Mouse (Mus musculus): ENCODE results near the gene Slc12a6.

Slc12a6 gene

DNA sequence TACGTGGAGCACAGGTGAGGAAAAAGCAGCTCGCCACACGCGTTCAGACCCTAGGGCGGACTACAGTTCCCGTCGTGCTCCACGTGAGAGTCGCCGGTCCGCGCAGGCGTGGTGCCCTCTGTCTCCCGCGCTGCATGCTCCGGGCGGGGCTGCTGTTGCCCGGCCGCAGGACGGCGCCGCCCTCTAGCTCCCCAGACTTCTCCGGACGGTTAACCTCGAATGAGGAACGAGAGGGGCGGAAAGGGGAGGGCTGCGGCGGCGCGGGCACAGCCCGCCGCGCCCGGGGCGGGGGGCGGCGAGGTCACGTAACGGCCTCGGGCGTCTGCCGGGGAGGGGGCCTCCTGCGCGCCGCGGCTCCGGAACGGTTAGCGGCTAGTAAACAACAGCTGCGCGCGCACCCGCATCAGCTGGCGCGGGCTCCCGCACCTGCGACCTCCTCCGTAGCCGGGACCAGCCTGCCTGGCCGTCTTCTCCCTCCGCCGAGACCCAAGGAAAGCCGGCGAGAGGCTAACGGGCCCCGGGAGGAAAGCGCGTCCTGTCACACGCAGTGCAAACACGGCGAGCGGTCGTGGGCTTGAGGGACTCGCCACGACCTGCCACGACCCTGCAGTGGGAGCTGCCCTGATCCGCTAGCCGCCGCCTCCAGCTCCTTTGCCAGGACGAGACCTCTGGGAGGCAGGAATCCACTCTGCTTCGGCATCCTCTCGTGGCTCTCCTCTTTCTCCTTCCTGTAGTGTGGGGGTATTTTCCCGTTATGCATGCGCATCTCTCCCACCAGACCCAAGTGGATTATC lies at the start of gene Slc12a6:
TSS of gene Slc12a6 (plus strand) at position 378 of the 794 bp plus-strand sequence.
- peak; percentile 67 for DNase-seq (ENCODE audit: low spot score)

DNA sequence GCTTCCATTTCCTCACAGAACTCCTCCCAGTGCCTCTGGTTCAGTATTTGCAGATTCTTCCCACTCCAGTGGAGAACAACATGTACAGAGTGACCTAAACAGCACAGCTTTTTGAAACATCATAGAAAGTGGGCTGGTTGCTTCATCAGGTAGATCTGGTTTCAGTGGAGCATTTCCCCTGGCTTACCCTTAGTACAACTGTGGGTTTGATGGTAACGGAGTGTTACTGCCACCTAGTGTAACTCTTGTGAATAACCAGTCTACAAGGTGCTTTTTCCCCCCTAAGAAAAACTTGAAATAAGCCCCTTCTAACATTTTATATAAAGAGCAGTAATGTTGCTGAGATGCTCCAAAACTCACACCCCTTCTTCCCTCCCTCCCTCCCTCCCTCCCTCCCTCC lies 49.6 kb upstream of the Slc12a6 start:
- no peak for DNase-seq (ENCODE audit: low spot score)

DNA sequence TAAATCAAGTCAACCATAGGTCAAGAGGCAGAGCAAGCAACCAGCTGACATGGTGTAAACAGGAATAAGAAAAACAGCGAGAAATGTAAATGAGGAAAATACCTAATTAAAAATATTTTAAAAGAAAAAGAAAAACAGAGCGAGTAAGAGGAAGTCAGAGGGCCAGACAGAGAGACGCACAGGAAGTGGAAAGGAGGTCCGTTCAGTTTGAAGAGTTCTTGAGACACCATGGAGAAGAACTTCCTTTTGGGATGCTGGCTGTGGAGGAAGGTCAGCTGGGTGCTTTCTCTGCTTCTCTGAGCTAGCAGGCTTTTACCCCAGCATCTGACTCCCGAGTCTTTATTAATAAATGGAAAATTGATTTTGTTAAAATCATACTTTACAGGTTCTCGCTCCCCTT lies 48.0 kb upstream of the Slc12a6 start:
- DNase-seq (ENCODE audit: low spot score), result no peak

DNA sequence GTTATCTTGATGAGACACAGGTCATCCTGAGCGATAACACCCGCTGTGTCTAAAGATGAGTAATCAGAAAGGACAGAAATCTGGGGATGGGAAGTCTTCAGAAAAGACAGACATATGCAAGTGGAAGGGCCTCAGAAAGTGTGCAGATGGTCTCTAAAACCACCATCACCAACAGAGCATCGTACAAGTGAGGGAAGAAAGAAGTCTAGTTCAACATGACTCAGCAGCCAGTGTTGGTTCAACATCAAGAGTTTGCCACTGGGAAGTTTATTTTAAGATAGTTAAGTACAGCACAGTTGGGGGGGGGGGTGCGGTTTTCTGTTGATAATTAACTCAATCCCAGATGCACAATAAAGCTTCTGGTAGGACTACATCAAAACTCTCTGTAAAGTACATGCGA lies 44.7 kb upstream of the Slc12a6 start:
- DNase-seq (ENCODE audit: low spot score), result no peak

DNA sequence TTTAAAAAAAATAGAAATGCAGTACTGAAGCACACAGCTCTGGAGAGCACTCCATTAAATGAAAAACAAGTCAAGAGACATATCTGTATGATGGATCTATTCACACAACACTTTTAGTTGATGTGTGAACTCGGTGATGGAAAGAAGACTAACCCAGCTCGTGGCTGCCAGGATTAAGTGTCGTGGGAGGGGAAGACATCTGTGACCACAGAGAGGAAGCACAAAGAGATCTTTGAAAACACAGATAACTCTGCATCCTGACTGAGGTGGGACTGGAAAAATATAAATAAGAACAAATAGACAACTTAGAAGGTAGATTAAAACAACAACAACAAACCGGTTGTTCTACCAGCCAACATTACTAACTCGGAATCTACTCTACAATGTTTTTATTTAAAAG lies 43.0 kb upstream of the Slc12a6 start:
- no peak for DNase-seq (ENCODE audit: low spot score)

DNA sequence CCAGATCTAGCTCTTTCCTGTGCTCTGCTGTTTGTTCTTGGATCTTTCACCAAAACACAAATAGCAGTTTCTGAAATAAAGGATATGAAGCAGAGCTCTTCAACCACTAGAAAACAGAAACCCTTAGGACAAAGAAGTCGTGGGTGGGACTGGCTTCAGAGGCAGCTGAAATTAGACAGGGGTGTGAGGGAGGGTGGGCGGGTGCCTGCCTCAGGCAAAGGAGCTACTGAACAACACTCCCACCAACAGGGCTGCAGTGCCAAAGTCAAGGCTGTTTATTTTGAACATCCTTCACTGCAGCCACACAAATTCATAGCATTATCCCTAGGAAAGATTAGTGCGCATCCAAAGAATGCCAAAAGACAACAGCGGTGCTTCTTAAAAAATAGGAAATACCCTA lies 41.3 kb upstream of the Slc12a6 start:
- no peak for DNase-seq (ENCODE audit: low spot score)

DNA sequence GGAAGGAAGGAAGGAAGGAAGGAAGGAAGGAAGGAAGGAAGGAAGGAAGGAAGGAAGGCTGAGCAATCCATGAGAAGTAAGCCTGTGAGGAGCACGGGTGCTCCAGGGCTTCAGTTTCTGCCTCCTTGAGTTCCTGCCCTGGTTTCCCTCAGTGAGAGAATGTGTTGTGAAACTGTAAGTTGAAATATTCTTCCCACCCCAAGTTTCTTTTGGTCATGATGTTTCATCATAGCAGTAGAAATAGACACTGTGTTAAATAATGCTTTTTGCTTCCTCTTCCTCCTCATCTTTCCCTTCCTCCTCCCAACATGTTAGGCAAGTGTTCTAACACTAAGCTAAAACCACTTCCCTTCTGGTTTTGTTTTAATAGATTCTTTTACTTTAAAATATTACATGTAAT lies 33.0 kb upstream of the Slc12a6 start:
- DNase-seq (ENCODE audit: low spot score), result no peak

DNA sequence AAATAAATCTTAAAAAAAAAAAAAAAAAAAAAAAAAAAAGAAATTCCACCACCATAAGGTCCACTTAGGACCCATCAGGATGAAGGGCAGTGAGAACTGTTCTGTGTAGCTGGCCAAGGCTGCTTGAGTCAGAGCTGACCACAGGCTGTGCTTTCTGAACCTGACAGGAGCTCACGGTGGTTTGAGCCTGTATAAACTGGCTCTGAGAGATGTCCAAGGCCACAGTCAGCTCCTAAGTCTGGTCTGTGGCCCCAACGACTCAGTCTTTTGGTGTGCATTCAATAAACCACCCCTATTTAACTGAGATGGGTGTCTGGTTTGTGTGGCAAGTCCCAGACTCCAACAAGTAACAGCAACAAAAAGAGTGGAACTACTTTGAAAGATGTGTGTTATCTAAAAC lies 29.0 kb upstream of the Slc12a6 start:
- no peak for DNase-seq (ENCODE audit: low spot score)

DNA sequence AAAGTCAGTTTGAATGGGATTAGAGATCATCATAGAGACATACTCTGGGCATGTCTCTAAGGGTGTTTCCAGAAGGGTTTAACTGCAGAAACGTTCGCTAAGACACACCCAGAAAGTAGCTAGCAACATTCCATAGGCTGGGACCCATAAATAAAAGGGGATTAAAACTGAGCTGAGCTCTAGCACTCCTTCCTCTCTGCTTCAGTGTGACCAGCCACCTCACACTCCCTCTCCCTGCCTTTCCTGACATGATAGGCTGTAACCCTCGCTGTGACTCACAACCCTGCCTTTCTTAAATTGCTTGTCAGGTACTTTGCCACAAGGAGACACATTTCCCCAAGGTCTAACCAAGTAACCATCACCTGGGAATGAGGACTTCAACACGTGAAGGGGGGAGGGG lies 27.6 kb upstream of the Slc12a6 start:
- DNase-seq (ENCODE audit: low spot score), result no peak

DNA sequence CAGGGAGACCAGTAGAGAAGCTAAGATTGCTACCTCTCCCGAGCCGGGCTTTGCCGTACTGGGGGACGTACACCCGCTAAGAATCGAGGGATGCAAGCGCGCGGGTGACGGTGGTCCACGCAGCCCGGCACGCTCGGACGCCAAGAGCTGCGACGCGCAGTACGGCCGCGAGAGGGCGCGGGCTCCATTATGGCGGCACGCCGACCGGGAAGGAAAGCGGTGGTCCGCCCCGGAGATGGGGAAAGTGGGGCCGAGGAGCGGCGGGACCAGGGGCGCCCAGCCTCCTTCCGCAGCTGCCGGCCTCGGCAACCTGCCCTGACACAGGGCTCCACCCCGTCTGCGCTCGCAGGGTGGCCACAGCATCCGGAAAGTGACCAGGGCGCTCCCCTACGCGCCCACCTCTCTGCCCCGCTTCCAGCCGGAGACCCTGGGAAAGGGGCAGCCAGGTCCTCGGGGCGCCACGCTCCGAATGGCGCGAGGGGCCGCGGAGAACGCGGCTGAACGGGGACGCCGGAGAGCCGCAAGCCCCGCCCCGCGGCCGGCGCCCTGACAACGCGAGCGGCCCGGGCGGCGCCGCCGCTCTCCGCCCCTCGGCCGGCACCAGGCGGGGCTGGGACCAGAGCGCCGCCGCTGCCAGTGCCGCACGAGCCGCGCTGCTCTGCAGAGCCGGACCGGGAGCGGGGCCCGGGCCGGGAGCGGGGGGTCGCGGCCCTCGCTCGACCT lies 26.3 kb upstream of the Slc12a6 start, which contains the start of gene Lpcat4:
TSS of gene Lpcat4 (plus strand) at position 257 of the 723 bp plus-strand sequence.
- DNase-seq (ENCODE audit: low spot score), result peak; percentile 83

DNA sequence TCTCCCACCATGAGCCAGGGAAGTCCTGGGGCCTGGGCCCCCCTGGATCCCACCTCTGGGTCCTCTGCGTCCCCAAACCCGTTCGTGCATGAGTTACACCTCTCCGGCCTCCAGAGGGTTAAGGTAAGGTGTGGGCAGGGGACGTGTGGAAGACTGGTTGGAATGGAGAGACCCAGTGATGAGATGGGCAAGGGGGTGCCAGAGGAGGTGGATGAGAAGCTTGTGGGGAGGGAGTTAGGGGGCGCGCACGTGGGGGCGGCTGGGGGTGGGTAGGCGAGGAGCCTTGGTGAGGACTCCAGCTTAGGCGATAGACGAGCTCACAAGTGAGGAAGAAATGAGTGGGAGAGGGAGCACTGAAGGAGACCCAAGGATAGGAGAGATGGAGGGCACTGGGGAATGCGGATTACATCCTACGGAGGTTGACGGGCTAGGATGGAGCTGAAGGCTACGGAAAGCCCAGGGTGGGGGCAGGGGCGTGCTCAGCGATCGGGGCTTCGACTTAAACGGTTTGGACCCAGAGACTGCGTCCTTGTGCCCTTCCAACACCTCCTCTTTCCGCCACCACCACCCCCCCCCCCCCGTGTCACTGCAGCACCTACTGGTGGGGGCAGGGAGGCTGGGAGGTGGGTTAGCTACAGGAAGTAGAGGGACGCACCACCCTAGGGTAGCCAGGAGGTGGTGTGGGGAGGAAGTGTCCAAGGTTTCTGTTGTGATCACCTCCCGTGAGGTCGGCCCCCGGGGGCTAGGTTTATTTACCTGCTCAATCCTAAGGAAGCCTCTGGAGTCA lies 25.5 kb upstream of the Slc12a6 start:
- no peak for DNase-seq (ENCODE audit: low spot score)

DNA sequence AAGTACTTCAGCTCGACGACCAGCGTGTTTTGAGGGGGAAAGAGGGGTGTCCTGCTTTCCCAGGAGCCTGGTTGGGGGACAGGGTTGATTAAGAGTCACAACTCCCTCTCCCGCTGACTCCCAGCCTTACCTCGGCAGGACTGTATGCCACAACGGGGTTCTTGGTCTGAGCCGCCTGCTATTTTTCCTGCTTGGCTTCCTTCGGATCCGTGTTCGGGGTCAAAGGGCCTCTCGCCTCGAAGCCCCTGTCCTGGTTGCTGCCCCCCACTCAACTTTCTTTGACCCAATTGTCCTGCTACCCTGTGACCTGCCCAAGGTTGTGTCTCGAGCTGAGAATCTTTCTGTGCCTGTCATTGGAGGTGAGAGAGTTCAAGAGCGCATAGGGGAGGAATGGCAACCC lies 23.8 kb upstream of the Slc12a6 start:
- DNase-seq (ENCODE audit: low spot score), result no peak

DNA sequence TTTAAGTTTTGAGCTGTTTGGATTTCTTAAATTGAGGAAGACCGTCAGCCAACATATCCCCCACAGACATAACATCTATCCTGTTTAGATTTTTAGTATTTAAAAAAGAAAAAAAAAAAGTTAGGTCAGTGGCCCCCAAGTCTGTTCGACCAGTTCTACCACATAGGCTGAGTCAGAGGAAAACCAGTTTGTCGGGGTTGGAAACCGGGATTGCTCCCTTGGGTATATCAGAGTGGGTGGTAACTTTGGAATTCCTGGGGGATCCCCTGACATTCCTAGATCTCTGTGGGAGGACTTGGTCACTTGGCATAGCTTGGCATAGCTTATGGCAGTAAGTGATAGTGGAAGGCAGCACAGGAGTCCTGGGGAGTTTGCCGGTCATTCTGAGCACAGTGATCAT lies 20.3 kb upstream of the Slc12a6 start:
- DNase-seq (ENCODE audit: low spot score), result no peak

DNA sequence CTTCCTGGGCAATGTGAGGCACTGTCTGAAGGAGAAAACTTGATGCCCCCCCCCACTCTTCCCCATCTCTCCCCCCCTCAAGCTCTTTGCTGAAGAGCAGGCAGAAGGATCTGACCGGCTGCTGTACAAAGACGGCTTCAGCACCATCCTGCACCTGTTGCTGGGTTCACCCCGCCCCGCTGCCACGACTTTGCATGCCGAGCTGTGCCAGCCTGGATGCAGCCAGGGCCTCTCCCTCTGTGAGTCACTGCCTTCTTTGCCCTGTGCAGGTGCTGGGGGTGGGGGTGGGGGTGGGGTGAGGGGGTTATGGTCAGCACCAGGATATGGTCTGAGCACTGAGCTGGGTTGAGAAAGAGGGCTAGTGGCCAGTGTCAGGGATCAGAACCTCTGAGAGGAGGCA lies 19.4 kb upstream of the Slc12a6 start:
- DNase-seq (ENCODE audit: low spot score), result no peak

DNA sequence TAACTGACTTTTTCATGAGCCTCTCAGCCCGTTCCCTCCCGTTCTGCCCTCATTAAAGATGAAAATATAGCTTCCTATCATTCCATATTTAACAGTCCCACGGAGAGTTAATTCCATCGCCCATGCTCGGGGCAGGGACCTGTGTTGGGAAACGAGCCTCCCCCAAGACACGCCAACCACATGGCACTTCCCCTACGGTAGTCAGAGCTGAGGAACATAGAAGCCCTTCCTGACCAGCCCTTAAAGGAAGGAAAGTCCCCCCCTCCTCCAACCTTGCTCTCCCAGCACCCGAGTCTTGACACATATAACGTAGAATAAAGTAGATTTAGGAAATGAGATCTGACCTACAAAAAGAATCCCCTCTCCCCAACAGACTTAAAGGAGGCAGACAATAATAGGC lies 18.3 kb upstream of the Slc12a6 start:
- DNase-seq (ENCODE audit: low spot score), result no peak

DNA sequence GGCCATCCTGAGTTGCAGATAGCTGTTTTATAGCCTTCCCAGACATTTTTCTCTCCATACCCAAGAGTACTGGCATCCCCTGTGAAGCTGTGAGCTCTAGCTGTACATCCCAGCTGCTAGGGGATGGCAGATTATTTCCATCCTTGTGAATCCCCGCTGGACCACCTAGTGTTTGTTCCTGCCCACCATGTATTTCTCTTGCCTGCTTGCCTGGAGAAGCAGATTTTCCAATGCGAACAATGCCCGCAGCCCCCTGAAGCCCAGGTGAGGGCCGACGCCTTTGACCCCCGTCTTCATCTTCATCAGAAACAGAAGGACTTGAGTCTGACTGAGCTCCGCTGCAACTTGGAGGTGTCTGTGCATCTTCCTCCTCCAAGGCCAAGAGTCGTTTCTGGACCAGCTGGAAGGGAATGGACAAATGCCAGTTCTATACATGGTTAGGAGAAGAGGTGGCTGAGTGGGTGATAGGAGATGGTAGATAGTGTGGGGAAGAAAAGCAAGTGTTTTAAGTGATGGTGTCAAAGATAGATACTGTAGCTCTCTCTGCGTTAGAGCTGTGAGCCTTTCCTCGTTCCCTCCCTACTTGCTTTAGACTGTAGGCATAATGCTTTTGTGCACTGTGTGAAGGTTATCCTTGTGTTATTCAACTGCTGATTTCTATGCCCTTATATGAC lies 15.7 kb upstream of the Slc12a6 start:
- no peak for DNase-seq (ENCODE audit: low spot score)

DNA sequence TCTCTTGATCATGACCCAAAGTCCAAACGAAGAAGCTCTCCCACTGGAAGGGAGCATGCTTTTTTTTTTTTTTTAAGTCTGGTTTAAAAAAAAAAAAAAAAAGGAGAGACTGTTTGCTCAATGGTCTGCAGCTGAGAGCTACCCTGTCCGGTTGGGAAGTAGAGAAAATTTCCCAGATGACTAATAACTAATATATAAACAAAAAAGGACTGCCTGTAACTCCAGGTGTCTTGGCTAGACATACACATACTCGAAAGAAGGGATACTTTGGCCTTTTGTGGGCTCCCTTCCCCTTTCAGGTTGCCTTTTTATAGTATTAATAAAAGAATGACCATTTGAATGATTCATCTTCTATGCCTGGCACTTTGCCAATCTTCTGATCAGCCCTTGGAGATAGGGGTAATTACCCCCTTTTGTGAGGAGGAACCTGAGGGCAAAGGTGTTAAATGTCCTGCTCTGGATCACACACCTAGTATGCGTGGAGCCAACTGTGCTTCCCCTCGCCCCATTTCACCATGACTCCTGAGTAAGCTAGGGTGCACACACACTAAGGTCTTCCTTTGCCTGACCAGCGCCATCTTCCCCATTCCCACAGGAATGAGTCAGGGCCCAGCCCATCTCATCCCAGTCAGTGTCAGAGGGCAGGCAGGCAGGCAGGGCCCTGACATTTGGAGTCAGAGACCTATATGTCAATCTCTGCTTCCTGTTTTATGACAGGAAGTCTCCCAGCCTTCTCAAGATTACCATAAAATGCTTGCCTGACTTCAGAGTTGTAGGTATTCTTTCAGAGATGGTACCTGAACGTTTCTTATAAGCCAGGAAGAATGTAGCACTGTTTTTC lies 10.7 kb upstream of the Slc12a6 start:
- no peak for DNase-seq (ENCODE audit: low spot score)

DNA sequence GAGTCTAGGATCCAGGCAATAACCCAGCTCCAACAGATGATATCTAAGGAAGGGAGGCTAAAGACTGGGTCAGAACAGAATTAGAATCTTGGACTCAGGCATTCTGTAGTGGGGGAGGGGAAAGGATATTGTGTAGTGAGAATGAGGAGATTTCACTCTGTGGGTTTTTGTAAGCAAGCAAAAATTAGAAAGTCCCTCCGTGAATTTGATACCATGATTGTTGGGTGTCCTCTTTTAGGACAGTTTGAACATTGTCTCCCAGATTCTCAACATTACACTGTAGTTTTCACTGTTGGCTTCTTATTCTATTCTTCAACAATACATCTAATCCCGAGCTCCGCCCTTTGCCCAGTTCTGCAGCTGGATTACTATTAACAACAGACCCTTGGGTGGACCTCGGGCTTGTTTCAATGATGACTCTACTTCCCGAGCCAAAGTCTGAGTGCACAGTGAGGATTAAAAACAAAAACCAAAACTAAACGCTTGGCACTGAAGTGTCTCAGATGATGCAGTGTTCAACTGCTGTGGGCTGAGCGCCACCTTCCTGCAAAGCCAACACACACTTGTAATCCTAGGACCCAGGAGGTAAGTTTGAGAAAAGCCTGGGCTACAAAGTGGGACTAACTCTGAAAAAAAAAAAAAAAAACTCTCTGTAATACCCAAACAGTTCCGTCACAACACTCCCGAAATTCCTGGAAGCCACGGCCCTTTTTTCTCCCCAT lies 6.2 kb upstream of the Slc12a6 start, which contains the start of gene Nutm1:
TSS of gene Nutm1 (minus strand) at position 51 of the 722 bp plus-strand sequence.
- DNase-seq (ENCODE audit: low spot score), result no peak

DNA sequence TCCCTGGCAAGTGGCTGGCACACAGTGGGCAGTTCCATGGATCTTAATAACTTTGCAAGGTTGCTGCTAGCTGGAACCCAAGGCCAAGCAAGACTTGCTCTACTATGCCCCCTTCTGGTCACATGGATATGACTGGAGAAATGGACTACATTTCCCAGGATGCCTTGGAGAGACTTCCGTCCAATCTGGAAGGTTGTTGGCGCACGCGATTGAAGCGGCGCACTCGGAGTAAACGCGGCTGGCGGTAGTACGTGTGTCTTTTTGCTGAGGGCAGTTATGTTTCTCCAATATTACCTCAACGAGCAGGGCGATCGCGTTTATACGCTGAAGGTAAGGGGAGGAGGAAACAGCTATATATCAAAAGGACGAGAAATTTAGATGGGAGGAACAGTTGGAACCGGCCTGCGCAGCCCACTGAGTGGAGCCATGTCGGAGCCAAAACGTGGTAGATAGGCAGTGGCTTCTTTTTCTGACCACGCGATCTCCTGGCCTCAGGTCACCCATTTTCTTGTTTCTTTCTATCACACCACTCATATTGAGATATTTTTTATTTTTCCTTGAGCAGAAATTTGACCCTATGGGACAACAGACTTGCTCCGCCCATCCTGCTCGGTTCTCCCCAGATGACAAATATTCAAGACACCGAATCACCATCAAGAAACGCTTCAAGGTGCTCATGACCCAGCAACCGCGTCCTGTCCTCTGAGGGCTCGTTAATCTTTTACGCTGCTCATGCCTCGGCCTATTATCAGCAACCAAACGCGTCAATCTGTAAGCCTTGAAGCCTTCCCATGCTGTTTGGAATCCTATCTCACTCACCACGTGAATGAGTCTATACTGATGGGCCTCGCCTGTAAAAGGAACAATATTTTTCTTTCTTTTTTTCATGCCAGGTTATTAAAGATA lies 3.6 kb upstream of the Slc12a6 start, which contains the start of gene Nop10:
TSS of gene Nop10 (plus strand) at position 179 of the 906 bp plus-strand sequence.
- DNase-seq (ENCODE audit: low spot score), result peak; percentile 92

Data from layer of hippocampus, adult 9-10 months (tissue).